In genomic region chr14:79562745-79563144, GRCm38 (mm10) we compare ENCODE assay signal across 10 mouse cellular contexts. TPM values are rescaled to one million over a fixed set of nuclear protein-coding genes. Genes with fewer than 3 reads are reported as not detected.
DNase-seq lines count a peak whose midpoint lies in the region; ATAC-seq and TF ChIP-seq lines count a peak whose summit lies in the region.
"Had no signal": no experiment of that assay in that cellular context is flagged by ENCODE, and none has a peak within 500 bp of the region (broad histone marks: within the 10 kb centered on the region; RNA-seq: fewer than 3 reads in every experiment).

No protein-coding gene starts in this region.

- H3K4me3 ChIP-seq in left cerebral cortex, adult 2 months = no peak overlapping the region
- H3K4me3 ChIP-seq in G1E (ENCODE audit: low read depth, low read length) = no peak overlapping the region
- no peak overlapping the region for H3K4me3 ChIP-seq in lung, embryonic 15.5 days
- H3K4me3 ChIP-seq: embryonic facial prominence, embryonic 13.5 days; neural tube, embryonic 12.5 days had no signal

- H3K9ac ChIP-seq in lung, embryonic 15.5 days = no peak overlapping the region
- H3K9ac ChIP-seq: embryonic facial prominence, embryonic 13.5 days; neural tube, embryonic 12.5 days had no signal

- H3K27me3 ChIP-seq in G1E (ENCODE audit: insufficient read depth, low read length) = no peaks in the 10 kb centered on the region
- H3K27me3 ChIP-seq in lung, embryonic 15.5 days = no peaks in the 10 kb centered on the region
- H3K27me3 ChIP-seq: embryonic facial prominence, embryonic 13.5 days; neural tube, embryonic 12.5 days had no signal

- peak in 1 of 2 experiments; percentile 17 for DNase-seq in left cerebral cortex, adult 2 months (ENCODE audit: extremely low spot score in 1 of 2, low spot score in 2 of 2)
- DNase-seq in left cerebral cortex, postnatal 25 days (ENCODE audit: low spot score in 2 of 2) = no peak
- peak; percentile 42 for DNase-seq in G1E (ENCODE audit: low spot score)
- DNase-seq in cerebellum, adult 11-12 months = peak; percentile 14
- peak; percentile 36 for DNase-seq in gastrocnemius, postnatal 10 days
- peak; percentile 67 for DNase-seq in kidney, adult 18-20 months
- DNase-seq in spleen, postnatal 4 days (ENCODE audit: low spot score in 2 of 2) = peak; percentile 37 to 70

- intact Hi-C loops in left cerebral cortex, adult 2 months (cut with DNase I) = loop anchor here (2.0 kb wide), 1 partner anchor 82 kb away; the partner anchor contains the start of genes Elf1 and Wbp4
- intact Hi-C loops in left cerebral cortex, postnatal 25 days (cut with DNase I) = loop anchor here (5.0 kb wide), 2 partner anchors 60 to 80 kb away; partner anchors contain the start of genes Elf1 and Wbp4

- no peaks in the 10 kb centered on the region for H3K9me3 ChIP-seq in G1E (replicated peaks)
- no peaks in the 10 kb centered on the region for H3K9me3 ChIP-seq in lung, embryonic 15.5 days
- H3K9me3 ChIP-seq: embryonic facial prominence, embryonic 13.5 days; neural tube, embryonic 12.5 days had no signal

- peak; percentile 60 for TF ChIP-seq CTCF in left cerebral cortex, adult 2 months (IDR thresholded peaks at IDR 0.05)
- peak; percentile 95 for TF ChIP-seq CTCF in G1E (IDR thresholded peaks at IDR 0.05; ENCODE audit: low read depth, low read length)

- peaks cover 73% of the 10 kb centered on the region for H3K36me3 ChIP-seq in G1E (replicated peaks)
- H3K36me3 ChIP-seq in lung, embryonic 15.5 days = peaks cover 26% of the 10 kb centered on the region
- H3K36me3 ChIP-seq: neural tube, embryonic 12.5 days had no signal

- no peak overlapping the region for H3K27ac ChIP-seq in left cerebral cortex, adult 2 months
- peak overlapping the region; percentile 9; the same call in 1 of the 2 replicates for H3K27ac ChIP-seq in lung, embryonic 15.5 days
- H3K27ac ChIP-seq: embryonic facial prominence, embryonic 13.5 days; neural tube, embryonic 12.5 days had no signal

- H3K4me1 ChIP-seq in G1E (ENCODE audit: insufficient read depth, low read depth, low read length) = peaks cover 12% of the 10 kb centered on the region; the same call in 1 of the 2 replicates
- 0 out of 2 replicates have a peak, but pooled peaks cover 3% of the 10 kb centered on the region for H3K4me1 ChIP-seq in lung, embryonic 15.5 days
- H3K4me1 ChIP-seq: neural tube, embryonic 12.5 days had no signal

- ATAC-seq in G1E (ENCODE audit: extremely low read depth, insufficient number of reproducible peaks, low FRiP score, poor library complexity, severe bottlenecking) = peak; percentile 72
- no peak for ATAC-seq in lung, embryonic 15.5 days (ENCODE audit: borderline replicate concordance, extremely low read depth, low FRiP score, low TSS enrichment)

- H3K4me2 ChIP-seq in lung, embryonic 15.5 days = no peak overlapping the region
- H3K4me2 ChIP-seq: embryonic facial prominence, embryonic 13.5 days; neural tube, embryonic 12.5 days had no signal

- WGBS in lung, embryonic 15.5 days = 15% methylated on average over 5 of the region's 5 CpGs

RNA-seq across cellular contexts. Expression of gene Sugt1, which starts 24.7 kb away (rescaled TPM):
- 10 to 100 TPM; 83.6 to 88.8 TPM for total RNA-seq in left cerebral cortex, adult 2 months (2021)
- total RNA-seq in left cerebral cortex, postnatal 25 days (2021) = 10 to 100 TPM; 85.3 to 94.0 TPM
- 91.6 and 98.9 TPM in 2 replicates for total RNA-seq in G1E (2014; fragmentation: Nextera tagmentation)
- 216 and 228 TPM in 2 replicates for total RNA-seq in G1E (2017)
- 3.6 and 6.1 TPM in 2 replicates for polyA plus RNA-seq in G1E (2012)
- total RNA-seq in gastrocnemius, postnatal 10 days (2021) = 10 to 100 TPM; 66.2 to 71.1 TPM
- 127 and 136 TPM in 2 replicates for polyA plus RNA-seq in lung, embryonic 15.5 days (2015; fragmentation: Nextera tagmentation; extraction: Ambion mirVana)

Comparison
In these comparisons a context has a peak if more than half of its experiments do, and no peak if none do; other contexts are left out.
1. DNase-seq: peak in G1E (single experiment), cerebellum, adult 11-12 months (single experiment), gastrocnemius, postnatal 10 days (single experiment), kidney, adult 18-20 months (single experiment) and spleen, postnatal 4 days (2 of 2); none in left cerebral cortex, postnatal 25 days (0 of 2).